Mouse (Mus musculus) urinary bladder, postnatal 14 days (tissue): ENCODE data around the gene Adh7.

Source experiments
- DNase-seq: peaks from one replicate; pipeline ENCODE4 v3.0.0; 2021; ENCODE audit warnings: low spot score

Adh7 gene

GRCm38 (mm10) chr3:138224363-138224954, 6.9 kb downstream of the Adh7 start:
- no peak for DNase-seq

- no peak for DNase-seq
These were observed 7.8 kb downstream of the Adh7 start for GRCm38 (mm10) chr3:138225331-138225730.

GRCm38 (mm10) chr3:138225853-138226252, 8.3 kb downstream of the Adh7 start:
- DNase-seq: no peak

- no peak for DNase-seq
These were observed 8.9 kb downstream of the Adh7 start for GRCm38 (mm10) chr3:138226476-138226875.

GRCm38 (mm10) chr3:138227082-138227481, 9.5 kb downstream of the Adh7 start:
- no peak for DNase-seq

- no peak for DNase-seq
These were observed 10.2 kb downstream of the Adh7 start for GRCm38 (mm10) chr3:138227782-138228181.

GRCm38 (mm10) chr3:138229448-138229847, 11.9 kb downstream of the Adh7 start:
- no peak for DNase-seq

GRCm38 (mm10) chr3:138230266-138230665, 12.7 kb downstream of the Adh7 start:
- no peak for DNase-seq

- DNase-seq: no peak
These were observed 14.0 kb downstream of the Adh7 start for GRCm38 (mm10) chr3:138231531-138231930.

GRCm38 (mm10) chr3:138236546-138237163, 19.1 kb downstream of the Adh7 start:
- no peak for DNase-seq

GRCm38 (mm10) chr3:138238046-138238445, 20.5 kb downstream of the Adh7 start:
- no peak for DNase-seq

GRCm38 (mm10) chr3:138239461-138239860, 21.9 kb downstream of the Adh7 start:
- DNase-seq: no peak

GRCm38 (mm10) chr3:138240411-138240810, 22.9 kb downstream of the Adh7 start:
- DNase-seq: no peak

GRCm38 (mm10) chr3:138240942-138241341, 23.4 kb downstream of the Adh7 start:
- DNase-seq: no peak

GRCm38 (mm10) chr3:138241371-138241770, 23.8 kb downstream of the Adh7 start:
- no peak for DNase-seq

- DNase-seq: no peak
These were observed 24.6 kb downstream of the Adh7 start for GRCm38 (mm10) chr3:138242021-138242726.

- no peak for DNase-seq
These were observed 25.4 kb downstream of the Adh7 start for GRCm38 (mm10) chr3:138242933-138243332.

GRCm38 (mm10) chr3:138244338-138244874, 26.8 kb downstream of the Adh7 start:
- DNase-seq: no peak

- DNase-seq: no peak
These were observed 29.0 kb downstream of the Adh7 start for GRCm38 (mm10) chr3:138246511-138247020.

- DNase-seq: no peak
These were observed 29.7 kb downstream of the Adh7 start for GRCm38 (mm10) chr3:138247241-138247640.

- DNase-seq: peak; percentile 37
These were observed 30.5 kb downstream of the Adh7 start for GRCm38 (mm10) chr3:138248011-138248410.

GRCm38 (mm10) chr3:138248746-138249145, 31.2 kb downstream of the Adh7 start:
- DNase-seq: peak; percentile 63

- no peak for DNase-seq
These were observed 33.6 kb downstream of the Adh7 start for GRCm38 (mm10) chr3:138251156-138251555.
